Comparison of ENCODE assay signal across 8 mouse cellular contexts in genomic region chr15:81917621-81918463, GRCm38 (mm10). TPM values are rescaled to one million over a fixed set of nuclear protein-coding genes. Genes with fewer than 3 reads are reported as not detected.
DNase-seq lines count a peak whose midpoint lies in the region; TF ChIP-seq lines count a peak whose summit lies in the region.

No protein-coding gene starts in this region.

- peak overlapping the region; percentile 93; the same call in 1 of the 2 replicates for H3K27ac ChIP-seq in gastrocnemius, adult 2 months

- peak; percentile 67 for DNase-seq in CD4-positive helper T cell, adult 2 months (ENCODE audit: low read depth, low spot score)
- DNase-seq in MN1 (ENCODE audit: low spot score): peak; percentile 84
- DNase-seq in cerebellum, adult 9-11 months: peak; percentile 70
- DNase-seq in gastrocnemius, adult 2 months: peak; percentile 88
- DNase-seq in kidney, adult 9 months: peak; percentile 73
- peak; percentile 62 to 70 for DNase-seq in lung, adult 18-20 months
- DNase-seq in right cerebral cortex, adult 18-20 months: peak; percentile 77
- DNase-seq in urinary bladder, postnatal 36 days (ENCODE audit: low spot score in 2 of 2): peak; percentile 41 to 67

- intact Hi-C loops in gastrocnemius, adult 2 months (cut with DNase I): loop anchor here (5.0 kb wide), 1 partner anchor 176 kb away; no protein-coding TSS in a partner anchor

- no peak overlapping the region for H3K4me3 ChIP-seq in gastrocnemius, adult 2 months

- TF ChIP-seq CTCF in gastrocnemius, adult 2 months (IDR thresholded peaks at IDR 0.05): peak; percentile 88

RNA-seq across cellular contexts. Expression of gene Polr3h, which starts 8.2 kb away (rescaled TPM):
- 1 to 10 TPM; 6.4 to 7.6 TPM for total RNA-seq in gastrocnemius, adult 2 months (2021)

RNA-seq across cellular contexts. Expression of gene Csdc2, which starts 18.7 kb away (rescaled TPM):
- 1 to 10 TPM; 1.6 to 2.1 TPM for total RNA-seq in gastrocnemius, adult 2 months (2021)

RNA-seq across cellular contexts. Expression of gene Pmm1, which starts 42.9 kb away (rescaled TPM):
- total RNA-seq in gastrocnemius, adult 2 months (2021): 10 to 100 TPM; 16.2 to 17.2 TPM

RNA-seq across cellular contexts. Expression of gene Aco2, which starts 45.7 kb away (rescaled TPM):
- total RNA-seq in gastrocnemius, adult 2 months (2021): 1,000 to 10,000 TPM; 1,155 to 1,439 TPM

RNA-seq across cellular contexts. Expression of gene Phf5a, which starts 46.1 kb away (rescaled TPM):
- 10 to 100 TPM; 38.4 to 39.9 TPM for total RNA-seq in gastrocnemius, adult 2 months (2021)
